Mouse (Mus musculus) C2C12 (cell line): ENCODE measurements around the gene Dot1l. TPM values are rescaled to one million over a fixed set of nuclear protein-coding genes. Genes with fewer than 3 reads are reported as not detected.
A peak's percentile ranks its signal among the peaks of the same experiment; 100 is the strongest.

Experiments used
- H3K27me3 ChIP-seq: one replicate; pipeline ENCODE4 v1.6.1; 2011; ENCODE audit not compliant: control insufficient read depth, insufficient read depth, insufficient read length
- H3K36me3 ChIP-seq: one replicate; pipeline ENCODE4 v1.6.1; 2011; ENCODE audit not compliant: control insufficient read depth, insufficient read depth
- H3K4me3 ChIP-seq: one replicate; pipeline ENCODE4 v1.5.1; 2011; ENCODE audit warnings: mild to moderate bottlenecking, control low read depth; ENCODE audit not compliant: poor library complexity, insufficient read depth, severe bottlenecking
- H3K79me2 ChIP-seq: one replicate; pipeline ENCODE4 v1.6.1; 2011; ENCODE audit not compliant: control insufficient read depth, insufficient read depth
- H3K79me3 ChIP-seq: one replicate; pipeline ENCODE4 v1.6.1; 2011; ENCODE audit warnings: low read depth, control low read depth
- H3ac ChIP-seq: one replicate; pipeline ENCODE3; 2011; ENCODE audit warnings: low read depth; ENCODE audit not compliant: control insufficient read depth, insufficient read length
- CEBPB ChIP-seq: IDR thresholded peaks from one replicate; pipeline ENCODE4 v1.6.1; 2011; ENCODE audit warnings: low read depth, mild to moderate bottlenecking, control low read depth, moderate library complexity
- CTCF ChIP-seq: IDR thresholded peaks from one replicate; pipeline ENCODE4 v1.5.1; 2011; ENCODE audit not compliant: control insufficient read depth, insufficient read depth, insufficient read length
- FOSL1 ChIP-seq: IDR thresholded peaks from one replicate; pipeline ENCODE4 v1.8.0; 2011; ENCODE audit warnings: mild to moderate bottlenecking, low read length; ENCODE audit not compliant: poor library complexity, insufficient read depth, severe bottlenecking
- MAX ChIP-seq: IDR thresholded peaks from one replicate; pipeline ENCODE4 v1.6.1; 2011; ENCODE audit warnings: mild to moderate bottlenecking, control low read depth
- MYOD1 ChIP-seq: IDR thresholded peaks from one replicate; pipeline ENCODE4 v1.6.1; 2011; ENCODE audit warnings: low read depth; ENCODE audit not compliant: control insufficient read depth, insufficient read length
- MYOG ChIP-seq: IDR thresholded peaks from one replicate; pipeline ENCODE4 v1.6.1; 2011; ENCODE audit not compliant: control insufficient read depth, insufficient read length; ENCODE audit errors: extremely low read depth
- USF1 ChIP-seq: IDR thresholded peaks from one replicate; pipeline ENCODE4 v1.6.1; 2011; ENCODE audit warnings: low read depth, mild to moderate bottlenecking, control low read depth, moderate library complexity
- polyA plus RNA-seq: library from polyadenylated mRNA; unstranded; fragments of >200 nt; fragmentation: generic; extraction: Trizol; gene quantifications from one replicate; pipeline ENCODE4 v1.2.1, GENCODE M21; 2012; ENCODE audit warnings: missing spikeins

The Dot1l gene
- polyA plus RNA-seq, 1 experiment: 19.1 TPM

DNA sequence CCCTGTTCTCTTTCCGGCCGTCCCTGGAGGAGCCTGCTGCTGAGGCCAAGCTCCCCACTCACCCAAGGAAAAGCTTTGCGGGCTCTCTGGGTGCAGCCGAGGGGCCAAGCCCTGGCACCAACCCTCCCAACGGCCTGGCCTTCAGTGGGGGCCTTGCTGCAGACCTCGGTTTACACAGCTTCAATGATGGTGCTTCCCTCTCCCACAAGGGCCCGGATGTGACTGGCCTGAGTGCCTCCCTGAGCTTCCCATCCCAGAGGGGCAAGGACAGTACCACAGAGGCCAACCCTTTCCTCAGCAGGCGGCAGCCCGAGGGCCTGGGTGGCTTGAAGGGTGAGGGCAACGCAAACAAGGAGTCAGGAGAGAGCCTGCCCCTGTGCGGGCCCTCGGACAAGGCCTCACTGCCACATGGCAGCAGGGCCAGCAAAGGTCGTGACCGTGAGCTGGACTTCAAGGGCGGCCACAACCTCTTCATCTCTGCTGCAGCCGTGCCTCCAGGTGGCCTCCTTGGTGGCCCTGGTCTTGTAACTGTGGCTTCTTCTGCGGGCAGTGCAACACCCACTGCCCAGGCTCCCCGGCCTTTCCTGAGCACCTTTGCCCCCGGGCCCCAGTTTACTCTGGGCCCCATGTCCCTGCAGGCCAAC lies 35.9 kb downstream of the Dot1l start:
- Histone ChIP-seq H3K4me3 (no peak overlapping the region), H3K79me2 (peaks cover 9% of the 10 kb centered on the region), H3K27me3 (no peaks in the 10 kb centered on the region), H3K79me3 (no peaks in the 10 kb centered on the region), H3ac (no peak overlapping the region), H3K36me3 (peaks cover 82% of the 10 kb centered on the region)
- TF ChIP-seq FOSL1 (no peak), MYOD1 (no peak), CEBPB (no peak), MAX (no peak), USF1 (no peak), MYOG (no peak), CTCF (no peak)

- TF ChIP-seq USF1 (no peak), FOSL1 (no peak), MYOD1 (no peak), MYOG (no peak), CEBPB (no peak), MAX (no peak), CTCF (no peak)
- Histone ChIP-seq H3ac (no peak overlapping the region), H3K27me3 (no peaks in the 10 kb centered on the region), H3K4me3 (no peak overlapping the region), H3K79me3 (peaks cover 6% of the 10 kb centered on the region), H3K36me3 (peaks cover 82% of the 10 kb centered on the region), H3K79me2 (peaks cover 16% of the 10 kb centered on the region)
These were observed 36.6 kb downstream of the Dot1l start for GRCm38 (mm10) chr10:80791476-80792174.

GRCm38 (mm10) chr10:80792175-80793032 lies 37.4 kb downstream of the Dot1l start:
- no peak for TF ChIP-seq FOSL1
- TF ChIP-seq MYOD1: no peak
- no peak for TF ChIP-seq MAX
- no peak for TF ChIP-seq MYOG
- no peak for TF ChIP-seq CTCF
- no peak for TF ChIP-seq CEBPB
- TF ChIP-seq USF1: no peak
- H3K79me3 ChIP-seq: peaks cover 14% of the 10 kb centered on the region
- H3K79me2 ChIP-seq: peaks cover 24% of the 10 kb centered on the region
- H3K36me3 ChIP-seq: peaks cover 78% of the 10 kb centered on the region
- H3ac ChIP-seq: no peak overlapping the region
- H3K27me3 ChIP-seq: no peaks in the 10 kb centered on the region
- no peak overlapping the region for H3K4me3 ChIP-seq

GRCm38 (mm10) chr10:80793033-80793784 lies 38.2 kb downstream of the Dot1l start:
- Histone ChIP-seq H3K4me3 (no peak overlapping the region), H3ac (no peak overlapping the region), H3K27me3 (no peaks in the 10 kb centered on the region), H3K79me3 (peaks cover 17% of the 10 kb centered on the region), H3K36me3 (peaks cover 70% of the 10 kb centered on the region), H3K79me2 (peaks cover 32% of the 10 kb centered on the region)
- no peak for TF ChIP-seq CTCF
- no peak for TF ChIP-seq CEBPB
- no peak for TF ChIP-seq MYOD1
- no peak for TF ChIP-seq FOSL1
- TF ChIP-seq MAX: no peak
- TF ChIP-seq USF1: no peak
- TF ChIP-seq MYOG: no peak

GRCm38 (mm10) chr10:80793803-80794202 lies 38.8 kb downstream of the Dot1l start:
- Histone ChIP-seq H3K27me3 (no peaks in the 10 kb centered on the region), H3K79me3 (peaks cover 20% of the 10 kb centered on the region), H3ac (no peak overlapping the region), H3K36me3 (peaks cover 66% of the 10 kb centered on the region), H3K79me2 (peaks cover 38% of the 10 kb centered on the region), H3K4me3 (no peak overlapping the region)
- TF ChIP-seq MYOD1: peak; percentile 3
- no peak for TF ChIP-seq CEBPB
